Mouse (Mus musculus): ENCODE data around the gene Ttc28. TPM values are rescaled to one million over a fixed set of nuclear protein-coding genes. Genes with fewer than 3 reads are reported as not detected.

The Ttc28 gene
- total and polyA plus RNA-seq, 3 experiments: 17.0 to 21.1 (median 17.2) TPM

GRCm38 (mm10) chr5:110888596-110888995, 9.0 kb downstream of the Ttc28 start:
- no peak for DNase-seq

- DNase-seq: no peak
Observed at GRCm38 (mm10) chr5:110889945-110890344, 10.3 kb downstream of the Ttc28 start.

GRCm38 (mm10) chr5:110890561-110890960, 11.0 kb downstream of the Ttc28 start:
- DNase-seq: no peak

GRCm38 (mm10) chr5:110897114-110897788, 17.6 kb downstream of the Ttc28 start:
- DNase-seq: no peak

GRCm38 (mm10) chr5:110898169-110898568, 18.6 kb downstream of the Ttc28 start:
- DNase-seq: no peak

GRCm38 (mm10) chr5:110898785-110899184, 19.2 kb downstream of the Ttc28 start:
- DNase-seq: no peak

GRCm38 (mm10) chr5:110900331-110900730, 20.7 kb downstream of the Ttc28 start:
- DNase-seq: no peak

GRCm38 (mm10) chr5:110906708-110907107, 27.1 kb downstream of the Ttc28 start:
- DNase-seq: no peak

- no peak for DNase-seq
Observed at GRCm38 (mm10) chr5:110908879-110909278, 29.3 kb downstream of the Ttc28 start.

- DNase-seq: no peak
Observed at GRCm38 (mm10) chr5:110909955-110910589, 30.5 kb downstream of the Ttc28 start.

- no peak for DNase-seq
Observed at GRCm38 (mm10) chr5:110914859-110915258, 35.3 kb downstream of the Ttc28 start.

GRCm38 (mm10) chr5:110916241-110916640, 36.6 kb downstream of the Ttc28 start:
- no peak for DNase-seq

- no peak for DNase-seq
Observed at GRCm38 (mm10) chr5:110919541-110919940, 39.9 kb downstream of the Ttc28 start.

- DNase-seq: peak; percentile 15
Observed at GRCm38 (mm10) chr5:110923336-110923735, 43.7 kb downstream of the Ttc28 start.

GRCm38 (mm10) chr5:110924636-110925035, 45.0 kb downstream of the Ttc28 start:
- DNase-seq: no peak

GRCm38 (mm10) chr5:110925804-110926203, 46.2 kb downstream of the Ttc28 start:
- no peak for DNase-seq

- no peak for DNase-seq
Observed at GRCm38 (mm10) chr5:110928289-110928688, 48.7 kb downstream of the Ttc28 start.

- no peak for DNase-seq
Observed at GRCm38 (mm10) chr5:110929306-110929705, 49.7 kb downstream of the Ttc28 start.

GRCm38 (mm10) chr5:110936606-110937005, 57.0 kb downstream of the Ttc28 start:
- DNase-seq: no peak

- DNase-seq: no peak
Observed at GRCm38 (mm10) chr5:110944326-110944725, 64.7 kb downstream of the Ttc28 start.

- DNase-seq: no peak
Observed at GRCm38 (mm10) chr5:110948476-110949399, 69.1 kb downstream of the Ttc28 start.

- no peak for DNase-seq
Observed at GRCm38 (mm10) chr5:110949791-110950190, 70.2 kb downstream of the Ttc28 start.

GRCm38 (mm10) chr5:110958196-110958595, 78.6 kb downstream of the Ttc28 start:
- DNase-seq: no peak
